Mouse (Mus musculus) bone marrow, adult 2 months (tissue): Measurements from ENCODE around the gene Sarm1. TPM values are rescaled to one million over a fixed set of nuclear protein-coding genes. Genes with fewer than 3 reads are reported as not detected.

Experiments used
- H3K27ac ChIP-seq: fragments of 200-500 bp; 2 replicates; pipeline ENCODE4 v1.5.1; 2012; ENCODE audit warnings: low read depth, mild to moderate bottlenecking, control low read depth, inconsistent platforms, low read length; ENCODE audit not compliant: control insufficient read depth, poor library complexity, insufficient read depth
- H3K4me1 ChIP-seq: fragments of 200-500 bp; 2 replicates; pipeline ENCODE4 v1.6.1; 2011; ENCODE audit warnings: low read length; ENCODE audit not compliant: control insufficient read depth, insufficient read depth
- H3K4me3 ChIP-seq: fragments of 200-500 bp; replicated peaks from 2 replicates; pipeline ENCODE3; 2011; ENCODE audit warnings: mild to moderate bottlenecking, low read depth, low read length, control low read depth; ENCODE audit not compliant: control insufficient read depth
- CTCF ChIP-seq: fragments of 200-500 bp; IDR thresholded peaks from 2 replicates; pipeline ENCODE4 v1.5.1; 2011; ENCODE audit warnings: low read length, control low read depth; ENCODE audit not compliant: control insufficient read depth, insufficient read depth
- POLR2A ChIP-seq: fragments of 200-500 bp; IDR thresholded peaks from 2 replicates; pipeline ENCODE4 v1.6.1; 2011; ENCODE audit warnings: low read depth, mild to moderate bottlenecking, control low read depth, low read length, borderline replicate concordance; ENCODE audit not compliant: control insufficient read depth
- WGBS: fragments of 180-500 bp; shearing (Covaris S2); methylation state at CpG from one replicate; pipeline ENCODE4 v1.1.7; 2018; 5-methylcytosine and 5-hydroxymethylcytosine counted together
- polyA plus RNA-seq: library from polyadenylated mRNA; stranded (reverse); fragments of >200 nt; gene quantifications from 2 replicates; pipeline ENCODE4 v1.2.4, GENCODE M21; 2011; ENCODE audit warnings: low replicate concordance; ENCODE audit not compliant: missing spikeins, insufficient read depth, insufficient read length

Gene Sarm1
- polyA plus RNA-seq, 1 experiment: not detected

- no peaks in the 10 kb centered on the region for H3K4me1 ChIP-seq
- no peak overlapping the region for H3K27ac ChIP-seq
- no peak for TF ChIP-seq POLR2A
- WGBS: 77% methylated on average over 20 of the region's 20 CpGs
- no peak overlapping the region for H3K4me3 ChIP-seq
These were observed 4.0 kb upstream of the Sarm1 start for GRCm38 (mm10) chr11:78501529-78501928.

GRCm38 (mm10) chr11:78500623-78501202 lies 3.2 kb upstream of the Sarm1 start:
- Histone ChIP-seq H3K27ac (no peak overlapping the region), H3K4me1 (no peaks in the 10 kb centered on the region), H3K4me3 (no peak overlapping the region)
- TF ChIP-seq CTCF: no peak
- no peak for TF ChIP-seq POLR2A
- WGBS: 74% methylated on average over 9 of the region's 9 CpGs

- H3K4me1 ChIP-seq: no peaks in the 10 kb centered on the region
- TF ChIP-seq CTCF (no peak), POLR2A (no peak)
- 55% methylated on average over 16 of the region's 16 CpGs for WGBS
- no peak overlapping the region for H3K4me3 ChIP-seq
- H3K27ac ChIP-seq: no peak overlapping the region
These were observed 2.0 kb upstream of the Sarm1 start for GRCm38 (mm10) chr11:78499543-78499942.

GRCm38 (mm10) chr11:78499004-78499403 lies 1.4 kb upstream of the Sarm1 start, which contains the start of gene Vtn:
Vtn (plus strand) TSS chr11:78499091.
- Histone ChIP-seq H3K4me3 (no peak within 1 kb of the TSS), H3K27ac (no peak within 1 kb of the TSS), H3K4me1 (no peaks in the 10 kb centered on the region)
- 72% methylated on average over 7 of the region's 7 CpGs for WGBS
- TF ChIP-seq CTCF: no peak
- TF ChIP-seq POLR2A: no peak

- peak overlapping the region; percentile 18 for H3K4me3 ChIP-seq
- H3K4me1 ChIP-seq: no peaks in the 10 kb centered on the region
- TF ChIP-seq POLR2A (no peak), CTCF (no peak)
- 2% methylated on average over 44 of the region's 44 CpGs for WGBS
- H3K27ac ChIP-seq: no peak overlapping the region
These were observed 448 bp downstream of the Sarm1 start for GRCm38 (mm10) chr11:78497071-78497541.

GRCm38 (mm10) chr11:78495904-78496303 lies 1.6 kb downstream of the Sarm1 start:
- TF ChIP-seq CTCF (no peak), POLR2A (no peak)
- no peak overlapping the region for H3K27ac ChIP-seq
- no peak overlapping the region for H3K4me3 ChIP-seq
- no peaks in the 10 kb centered on the region for H3K4me1 ChIP-seq
- 9% methylated on average over 6 of the region's 6 CpGs for WGBS

- WGBS: 9% methylated on average over 48 of the region's 48 CpGs
- H3K4me3 ChIP-seq: no peak overlapping the region
These were observed 6.7 kb downstream of the Sarm1 start for GRCm38 (mm10) chr11:78490781-78491241.

GRCm38 (mm10) chr11:78488168-78488567 lies 9.4 kb downstream of the Sarm1 start:
- H3K27ac ChIP-seq: no peak overlapping the region
- no peak for TF ChIP-seq POLR2A
- peak; percentile 79 for TF ChIP-seq CTCF
- H3K4me1 ChIP-seq: no peaks in the 10 kb centered on the region; the same call in 1 of the 2 replicates
- no peak overlapping the region for H3K4me3 ChIP-seq
- WGBS: 1% methylated on average over 8 of the region's 8 CpGs

More at GRCm38 (mm10) chr11:78490781-78491241, 6.7 kb downstream of the Sarm1 start:
- TF ChIP-seq POLR2A (no peak), CTCF (no peak)
- no peak overlapping the region for H3K27ac ChIP-seq
- H3K4me1 ChIP-seq: no peaks in the 10 kb centered on the region; the same call in 1 of the 2 replicates
